Mouse (Mus musculus) heart, embryonic 11.5 days (tissue): Measurements from ENCODE around the gene Satl1. TPM values are rescaled to one million over a fixed set of nuclear protein-coding genes. Genes with fewer than 3 reads are reported as not detected.

Experiments used
- ATAC-seq: fragments of 200-750 bp; cut with Nextera tagmentation; replicated peaks from 2 replicates; pipeline ENCODE4 v1.8.0; 2017; ENCODE audit warnings: moderate library complexity; ENCODE audit not compliant: insufficient number of reproducible peaks, low FRiP score, low TSS enrichment
- H3K27ac ChIP-seq: fragments of 300-500 bp; sonication (generic); 2 replicates; pipeline ENCODE4 v1.5.1; 2014; ENCODE audit warnings: mild to moderate bottlenecking, low read depth, low read length
- H3K27me3 ChIP-seq: fragments of 300-500 bp; sonication (generic); 2 replicates; pipeline ENCODE4 v1.6.1; 2014; ENCODE audit warnings: mild to moderate bottlenecking, low read length, mixed read lengths; ENCODE audit not compliant: control insufficient read depth, insufficient read depth
- H3K36me3 ChIP-seq: fragments of 300-500 bp; sonication (generic); 2 replicates; pipeline ENCODE4 v1.6.1; 2014; ENCODE audit warnings: mild to moderate bottlenecking, low read length, moderate library complexity, mixed read lengths; ENCODE audit not compliant: control insufficient read depth, insufficient read depth
- H3K4me1 ChIP-seq: fragments of 300-500 bp; sonication (generic); 2 replicates; pipeline ENCODE4 v1.6.1; 2014; ENCODE audit warnings: low read length; ENCODE audit not compliant: control insufficient read depth, insufficient read depth
- H3K4me2 ChIP-seq: fragments of 300-500 bp; sonication (generic); 2 replicates; pipeline ENCODE4 v1.6.1; 2014; ENCODE audit warnings: mild to moderate bottlenecking, moderate library complexity
- H3K4me3 ChIP-seq: fragments of 300-500 bp; sonication (generic); 2 replicates; pipeline ENCODE4 v1.5.1; 2014; ENCODE audit warnings: low read depth, low read length
- H3K9ac ChIP-seq: fragments of 300-500 bp; sonication (generic); 2 replicates; pipeline ENCODE4 v1.6.1; 2014; ENCODE audit warnings: mild to moderate bottlenecking, low read depth, low read length, moderate library complexity
- H3K9me3 ChIP-seq: fragments of 300-500 bp; sonication (generic); replicated peaks from 2 replicates; pipeline ENCODE4 v1.6.1; 2016; ENCODE audit warnings: low read length; ENCODE audit not compliant: control insufficient read depth
- WGBS: fragments of 180-500 bp; shearing (Covaris S2); extraction: QIAGEN DNeasy Blood & Tissue Kit; methylation state at CpG from one replicate; pipeline ENCODE4 v1.1.7; 2014; ENCODE audit not compliant: insufficient replicate concordance; 5-methylcytosine and 5-hydroxymethylcytosine counted together
- polyA plus RNA-seq: library from polyadenylated mRNA; unstranded; fragments of >200 nt; fragmentation: Nextera tagmentation; extraction: Ambion mirVana; gene quantifications from 2 replicates; pipeline ENCODE4 v1.2.1, GENCODE M21; 2014

Gene Satl1
- polyA plus RNA-seq, 1 experiment from 2014 or later, result not detected

DNA sequence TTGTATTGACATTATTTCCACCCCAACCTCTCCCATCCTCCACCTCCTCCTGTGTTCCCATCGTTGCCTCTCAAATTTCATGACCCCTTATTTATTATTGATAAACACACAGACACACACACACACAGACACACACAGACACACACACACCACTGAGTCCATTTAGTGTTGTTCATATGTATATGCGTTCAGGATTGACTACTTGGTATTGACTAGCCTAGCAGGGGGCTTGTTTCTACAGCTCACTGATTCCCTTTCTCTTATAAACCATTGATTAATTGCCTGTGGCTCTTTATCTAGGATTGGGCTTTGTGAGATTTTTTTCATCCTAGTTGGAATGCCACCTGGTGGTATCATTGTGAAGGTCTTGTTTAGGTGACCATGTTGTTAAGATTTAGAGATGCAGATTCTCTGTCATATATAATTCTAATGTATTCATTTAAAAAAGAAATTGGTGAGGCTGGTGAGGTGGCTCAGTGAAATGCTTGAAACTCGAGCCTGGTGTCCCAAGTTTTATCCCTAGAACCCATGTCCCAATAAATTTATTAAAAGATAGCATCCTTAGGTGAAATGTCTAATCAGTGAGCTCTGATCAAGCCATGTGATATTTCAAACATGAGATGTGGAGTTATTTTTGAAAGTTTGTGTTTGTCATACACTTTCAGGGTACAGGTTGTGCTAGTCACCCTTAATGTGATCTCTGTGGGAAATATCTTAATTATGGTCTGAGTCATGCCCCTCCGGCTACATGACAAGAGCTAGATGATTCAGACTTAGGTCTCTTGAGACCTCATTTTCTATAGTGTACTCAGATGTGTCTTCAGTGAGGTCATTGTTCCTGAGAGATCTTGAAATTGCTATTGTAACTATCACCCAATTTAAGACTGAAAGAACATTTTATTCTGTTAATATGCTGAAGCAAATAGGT, 58.8 kb downstream of the Satl1 start:
- H3K36me3 ChIP-seq, result no peaks in the 10 kb centered on the region
- H3K27ac ChIP-seq, result no peak overlapping the region
- H3K4me1 ChIP-seq, result no peaks in the 10 kb centered on the region
- no peak overlapping the region for H3K4me2 ChIP-seq
- H3K9me3 ChIP-seq, result no peaks in the 10 kb centered on the region
- no peaks in the 10 kb centered on the region for H3K27me3 ChIP-seq
- ATAC-seq, result no peak
- no peak overlapping the region for H3K4me3 ChIP-seq
- WGBS, result 68% methylated on average over 4 of the region's 4 CpGs
- no peak overlapping the region for H3K9ac ChIP-seq

- H3K9ac ChIP-seq, result no peak overlapping the region
- H3K36me3 ChIP-seq, result no peaks in the 10 kb centered on the region
- no peak overlapping the region for H3K4me2 ChIP-seq
- no peak for ATAC-seq
- no peak overlapping the region for H3K4me3 ChIP-seq
- H3K4me1 ChIP-seq, result no peaks in the 10 kb centered on the region
- H3K27me3 ChIP-seq, result no peaks in the 10 kb centered on the region
- H3K27ac ChIP-seq, result no peak overlapping the region
- no peaks in the 10 kb centered on the region for H3K9me3 ChIP-seq
- 71% methylated on average over 3 of the region's 3 CpGs for WGBS
These were observed 67.1 kb downstream of the Satl1 start for GRCm38 (mm10) chrX:112339486-112339885.

Other genes starting within 250 kb of the Satl1 start
- 0.16 TPM in 1 of 2 replicates, not detected in the other for gene 4933403O08Rik, start 167.7 kb downstream of the Satl1 start, polyA plus RNA-seq
- gene Apool, start 95.4 kb downstream of the Satl1 start, polyA plus RNA-seq, result 72.5 and 80.6 TPM in 2 replicates
- not detected in 2 replicates for gene 2010106E10Rik, start 88.5 kb upstream of the Satl1 start, polyA plus RNA-seq
- gene Zfp711, start 193.7 kb upstream of the Satl1 start, polyA plus RNA-seq, result 8.6 and 11.8 TPM in 2 replicates